Mouse (Mus musculus) embryonic fibroblast, embryonic 13.5 days (primary cell): Measurements from ENCODE around the gene Phlpp1.

ENCODE experiments used
- CTCF ChIP-seq: IDR thresholded peaks from 2 replicates; pipeline ENCODE4 v1.5.1; 2011; ENCODE audit warnings: mild to moderate bottlenecking, control low read depth, low read length, moderate library complexity, borderline replicate concordance; ENCODE audit not compliant: insufficient read depth
- POLR2A ChIP-seq: IDR thresholded peaks from 2 replicates; pipeline ENCODE4 v1.6.1; 2011; ENCODE audit warnings: low read depth, mild to moderate bottlenecking, control low read depth, low read length, moderate library complexity

DNA sequence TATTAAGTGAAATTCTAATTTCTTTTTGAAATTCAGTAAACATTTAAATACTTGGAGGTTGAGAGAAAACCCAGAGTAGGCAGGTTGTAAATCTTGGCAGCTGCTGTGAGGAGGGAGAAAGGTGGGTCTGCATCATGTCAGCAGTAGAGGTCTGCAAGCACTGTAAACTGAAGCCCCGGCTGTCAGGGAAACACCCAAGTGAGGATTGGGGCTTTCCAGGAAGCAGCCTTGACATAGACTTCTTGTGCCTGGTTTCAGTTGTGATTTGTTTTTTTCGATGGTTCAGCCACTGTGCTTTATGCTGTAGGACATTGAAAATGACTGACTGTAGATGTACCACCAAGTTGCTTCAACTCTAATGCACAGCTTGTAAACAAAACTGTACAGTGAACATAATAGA, 180.0 kb downstream of the Phlpp1 start:
- TF ChIP-seq POLR2A (no peak), CTCF (no peak)
